Comparison of ENCODE assay signal across 18 mouse cellular contexts in genomic region chr19:36377729-36378128, GRCm38 (mm10). TPM values are rescaled to one million over a fixed set of nuclear protein-coding genes. Genes with fewer than 3 reads are reported as not detected.
DNase-seq lines count a peak whose midpoint lies in the region; ATAC-seq and TF ChIP-seq lines count a peak whose summit lies in the region.
"Had no signal": no experiment of that assay in that cellular context is flagged by ENCODE, and none has a peak within 500 bp of the region (broad histone marks: within the 10 kb centered on the region; RNA-seq: fewer than 3 reads in every experiment).

No protein-coding gene starts in this region.

- H3K27me3 ChIP-seq in forebrain, postnatal 0 days (ENCODE audit: insufficient read depth, low read length): no peaks in the 10 kb centered on the region
- H3K27me3 ChIP-seq in forebrain, embryonic 16.5 days (replicated peaks; ENCODE audit: control insufficient read depth, insufficient read depth, low read length): no peaks in the 10 kb centered on the region
- peaks cover 12% of the 10 kb centered on the region for H3K27me3 ChIP-seq in neural tube, embryonic 13.5 days
- H3K27me3 ChIP-seq in neural tube, embryonic 15.5 days (replicated peaks): no peaks in the 10 kb centered on the region; the same call in 1 of the 2 replicates
- no peaks in the 10 kb centered on the region for H3K27me3 ChIP-seq in hindbrain, embryonic 15.5 days
- H3K27me3 ChIP-seq in midbrain, embryonic 16.5 days (ENCODE audit: control insufficient read depth, insufficient read depth, low read depth, low read length): no peaks in the 10 kb centered on the region
- H3K27me3 ChIP-seq: embryonic facial prominence, embryonic 15.5 days; heart, embryonic 15.5 days; lung, embryonic 15.5 days had no signal

- peak; percentile 86 for ATAC-seq in forebrain, postnatal 0 days
- no peak; the same call in 1 of the 2 replicates for ATAC-seq in forebrain, embryonic 16.5 days
- ATAC-seq in neural tube, embryonic 13.5 days (ENCODE audit: low read depth): 0 out of 2 replicates have a peak, but pooled peaks have one; percentile 27
- ATAC-seq in neural tube, embryonic 15.5 days (ENCODE audit: low FRiP score): no peak
- peak; percentile 79; the same call in 1 of the 2 replicates for ATAC-seq in hindbrain, embryonic 15.5 days (ENCODE audit: low FRiP score, low read depth)
- peak; percentile 70 for ATAC-seq in midbrain, embryonic 16.5 days
- ATAC-seq: liver, embryonic 12.5 days had no signal

- H3K9me3 ChIP-seq in forebrain, postnatal 0 days (ENCODE audit: low read length): no peaks in the 10 kb centered on the region
- no peaks in the 10 kb centered on the region for H3K9me3 ChIP-seq in forebrain, embryonic 16.5 days (ENCODE audit: control insufficient read depth, low read length)
- no peaks in the 10 kb centered on the region for H3K9me3 ChIP-seq in neural tube, embryonic 13.5 days
- no peaks in the 10 kb centered on the region for H3K9me3 ChIP-seq in neural tube, embryonic 15.5 days (replicated peaks)
- H3K9me3 ChIP-seq in hindbrain, embryonic 15.5 days: no peaks in the 10 kb centered on the region
- H3K9me3 ChIP-seq in midbrain, embryonic 16.5 days (replicated peaks; ENCODE audit: control insufficient read depth, low read length, poor library complexity, severe bottlenecking): no peaks in the 10 kb centered on the region
- H3K9me3 ChIP-seq: embryonic facial prominence, embryonic 15.5 days; heart, embryonic 15.5 days; liver, embryonic 12.5 days; lung, embryonic 15.5 days had no signal

- no peak overlapping the region for H3K4me3 ChIP-seq in forebrain, postnatal 0 days (ENCODE audit: low read depth, low read length)
- no peak overlapping the region for H3K4me3 ChIP-seq in forebrain, embryonic 16.5 days (replicated peaks; ENCODE audit: low read length)
- no peak overlapping the region for H3K4me3 ChIP-seq in neural tube, embryonic 13.5 days
- no peak overlapping the region for H3K4me3 ChIP-seq in neural tube, embryonic 15.5 days (replicated peaks)
- no peak overlapping the region for H3K4me3 ChIP-seq in hindbrain, embryonic 15.5 days
- H3K4me3 ChIP-seq in midbrain, embryonic 16.5 days (ENCODE audit: low read depth, low read length): no peak overlapping the region
- H3K4me3 ChIP-seq: embryonic facial prominence, embryonic 15.5 days; heart, adult 2 months; heart, embryonic 15.5 days; liver, embryonic 12.5 days; lung, embryonic 15.5 days; myocyte had no signal

- no peaks in the 10 kb centered on the region for H3K36me3 ChIP-seq in forebrain, postnatal 0 days (ENCODE audit: insufficient read depth)
- no peaks in the 10 kb centered on the region for H3K36me3 ChIP-seq in forebrain, embryonic 16.5 days (ENCODE audit: control insufficient read depth, insufficient read depth)
- no peaks in the 10 kb centered on the region for H3K36me3 ChIP-seq in neural tube, embryonic 13.5 days
- H3K36me3 ChIP-seq in neural tube, embryonic 15.5 days: no peaks in the 10 kb centered on the region
- H3K36me3 ChIP-seq in hindbrain, embryonic 15.5 days: no peaks in the 10 kb centered on the region
- H3K36me3 ChIP-seq in midbrain, embryonic 16.5 days (ENCODE audit: control insufficient read depth, insufficient read depth, low read length): no peaks in the 10 kb centered on the region
- H3K36me3 ChIP-seq: embryonic facial prominence, embryonic 15.5 days; heart, embryonic 15.5 days; liver, embryonic 12.5 days; lung, embryonic 15.5 days had no signal

- no peaks in the 10 kb centered on the region for H3K4me1 ChIP-seq in forebrain, postnatal 0 days (ENCODE audit: insufficient read depth)
- no peaks in the 10 kb centered on the region for H3K4me1 ChIP-seq in forebrain, embryonic 16.5 days (replicated peaks; ENCODE audit: control insufficient read depth, insufficient read depth, low read length)
- peaks cover 6% of the 10 kb centered on the region; the same call in 1 of the 2 replicates for H3K4me1 ChIP-seq in neural tube, embryonic 13.5 days (replicated peaks)
- H3K4me1 ChIP-seq in neural tube, embryonic 15.5 days: no peaks in the 10 kb centered on the region
- no peaks in the 10 kb centered on the region for H3K4me1 ChIP-seq in hindbrain, embryonic 15.5 days (replicated peaks)
- no peaks in the 10 kb centered on the region for H3K4me1 ChIP-seq in midbrain, embryonic 16.5 days (ENCODE audit: control insufficient read depth, insufficient read depth, low read length)
- H3K4me1 ChIP-seq: embryonic facial prominence, embryonic 15.5 days; liver, embryonic 12.5 days; lung, embryonic 15.5 days had no signal

- no peak overlapping the region for H3K4me2 ChIP-seq in forebrain, postnatal 0 days (ENCODE audit: low read depth)
- no peak overlapping the region for H3K4me2 ChIP-seq in forebrain, embryonic 16.5 days (ENCODE audit: low read length)
- H3K4me2 ChIP-seq in neural tube, embryonic 13.5 days: no peak overlapping the region
- H3K4me2 ChIP-seq in neural tube, embryonic 15.5 days: no peak overlapping the region
- no peak overlapping the region for H3K4me2 ChIP-seq in hindbrain, embryonic 15.5 days
- no peak overlapping the region for H3K4me2 ChIP-seq in midbrain, embryonic 16.5 days (ENCODE audit: low read length)
- H3K4me2 ChIP-seq: embryonic facial prominence, embryonic 15.5 days; heart, embryonic 15.5 days; liver, embryonic 12.5 days; lung, embryonic 15.5 days had no signal

- TF ChIP-seq CTCF in forebrain, postnatal 0 days (IDR thresholded peaks at IDR 0.05; ENCODE audit: low read depth): no peak

- H3K27ac ChIP-seq in forebrain, postnatal 0 days (ENCODE audit: low read depth, low read length): no peak overlapping the region
- H3K27ac ChIP-seq in forebrain, embryonic 16.5 days (ENCODE audit: low read length): no peak overlapping the region
- no peak overlapping the region for H3K27ac ChIP-seq in neural tube, embryonic 13.5 days (replicated peaks)
- no peak overlapping the region for H3K27ac ChIP-seq in neural tube, embryonic 15.5 days (replicated peaks)
- no peak overlapping the region for H3K27ac ChIP-seq in hindbrain, embryonic 15.5 days (replicated peaks)
- H3K27ac ChIP-seq in midbrain, embryonic 16.5 days (ENCODE audit: low read length): no peak overlapping the region
- H3K27ac ChIP-seq: embryonic facial prominence, embryonic 15.5 days; heart, adult 2 months; heart, embryonic 15.5 days; liver, embryonic 12.5 days; lung, embryonic 15.5 days; macrophage had no signal

- DNase-seq in forebrain, postnatal 0 days: peak; percentile 14
- DNase-seq in layer of hippocampus, adult 9-10 months (ENCODE audit: low spot score): no peak
- DNase-seq in adrenal gland, adult 18-20 months (ENCODE audit: low spot score in 2 of 2): no peak
- DNase-seq: adrenal gland, postnatal 25 days; cerebellum, adult 9-11 months; gastrocnemius, postnatal 10 days; heart, adult 2 months had no signal

- H3K9ac ChIP-seq in forebrain, postnatal 0 days: no peak overlapping the region
- H3K9ac ChIP-seq in forebrain, embryonic 16.5 days (replicated peaks; ENCODE audit: low read depth, low read length): no peak overlapping the region
- no peak overlapping the region for H3K9ac ChIP-seq in neural tube, embryonic 13.5 days
- H3K9ac ChIP-seq in neural tube, embryonic 15.5 days (replicated peaks): no peak overlapping the region
- H3K9ac ChIP-seq in hindbrain, embryonic 15.5 days: no peak overlapping the region
- no peak overlapping the region for H3K9ac ChIP-seq in midbrain, embryonic 16.5 days (ENCODE audit: low read depth, low read length)
- H3K9ac ChIP-seq: embryonic facial prominence, embryonic 15.5 days; heart, embryonic 15.5 days; liver, embryonic 12.5 days; lung, embryonic 15.5 days had no signal

- 75% methylated on average over 7 of the region's 7 CpGs for WGBS in forebrain, postnatal 0 days
- WGBS in forebrain, embryonic 16.5 days: 78% methylated on average over 7 of the region's 7 CpGs
- WGBS in neural tube, embryonic 13.5 days: 77% methylated on average over 7 of the region's 7 CpGs
- 79% methylated on average over 7 of the region's 7 CpGs for WGBS in neural tube, embryonic 15.5 days
- WGBS in hindbrain, embryonic 15.5 days: 65% methylated on average over 7 of the region's 7 CpGs
- 76% methylated on average over 7 of the region's 7 CpGs for WGBS in midbrain, embryonic 16.5 days

RNA-seq across cellular contexts. Expression of gene Pcgf5, which starts 29.6 kb away (rescaled TPM):
- total RNA-seq in forebrain, postnatal 0 days (2014; rRNA removed): 3.1 and 5.1 TPM in 2 replicates
- 5.1 and 7.4 TPM in 2 replicates for polyA plus RNA-seq in forebrain, postnatal 0 days (2015; fragmentation: Nextera tagmentation; extraction: Ambion mirVana)
- 12.3 and 15.8 TPM in 2 replicates for polyA plus RNA-seq in forebrain, embryonic 16.5 days (2015; fragmentation: Nextera tagmentation; extraction: Ambion mirVana)
- polyA plus RNA-seq in neural tube, embryonic 13.5 days (2015; fragmentation: Nextera tagmentation; extraction: Ambion mirVana): 5.3 and 6.9 TPM in 2 replicates
- 6.0 and 10.7 TPM in 2 replicates for polyA plus RNA-seq in neural tube, embryonic 15.5 days (2015; fragmentation: Nextera tagmentation; extraction: Ambion mirVana)
- 9.5 and 9.6 TPM in 2 replicates for polyA plus RNA-seq in hindbrain, embryonic 15.5 days (2015; fragmentation: Nextera tagmentation; extraction: Ambion mirVana)
- polyA plus RNA-seq in midbrain, embryonic 16.5 days (2015; fragmentation: Nextera tagmentation; extraction: Ambion mirVana): 7.4 and 7.8 TPM in 2 replicates
- 10 to 100 TPM; 24.7 to 27.9 TPM for total RNA-seq in adrenal gland, adult 18-20 months (2021)

Comparison
In these comparisons a context has a peak if more than half of its experiments do, and no peak if none do; other contexts are left out.
1. ATAC-seq: peak in forebrain, postnatal 0 days (single experiment), neural tube, embryonic 13.5 days (single experiment), hindbrain, embryonic 15.5 days (single experiment) and midbrain, embryonic 16.5 days (single experiment); none in forebrain, embryonic 16.5 days (single experiment) and neural tube, embryonic 15.5 days (single experiment).